Mouse (Mus musculus): ENCODE measurements around the gene Drd3.

Gene Drd3

DNA sequence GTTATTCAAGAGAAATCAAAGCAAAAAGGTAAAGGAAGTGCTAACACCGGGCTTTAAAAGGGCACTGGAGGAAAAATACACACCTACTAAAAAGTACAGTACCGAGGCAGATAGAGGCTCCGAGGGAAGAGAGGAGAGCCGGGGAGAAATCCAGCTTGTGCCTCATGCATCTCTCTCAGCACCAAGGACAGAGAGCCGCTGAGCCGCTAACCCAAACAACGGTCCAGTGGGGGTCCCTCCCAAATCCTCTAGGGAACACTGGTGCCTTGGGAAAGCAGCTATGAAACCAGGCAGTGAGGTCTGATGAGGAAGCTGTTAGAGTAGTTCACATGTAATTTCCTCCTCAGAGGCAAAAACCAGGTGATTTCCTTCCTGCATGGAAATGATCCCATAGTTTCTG, at the start of gene Drd3:
TSS of gene Drd3 (plus strand) at position 276 of the 400 bp plus-strand sequence.
- peak; percentile 15 for DNase-seq

DNA sequence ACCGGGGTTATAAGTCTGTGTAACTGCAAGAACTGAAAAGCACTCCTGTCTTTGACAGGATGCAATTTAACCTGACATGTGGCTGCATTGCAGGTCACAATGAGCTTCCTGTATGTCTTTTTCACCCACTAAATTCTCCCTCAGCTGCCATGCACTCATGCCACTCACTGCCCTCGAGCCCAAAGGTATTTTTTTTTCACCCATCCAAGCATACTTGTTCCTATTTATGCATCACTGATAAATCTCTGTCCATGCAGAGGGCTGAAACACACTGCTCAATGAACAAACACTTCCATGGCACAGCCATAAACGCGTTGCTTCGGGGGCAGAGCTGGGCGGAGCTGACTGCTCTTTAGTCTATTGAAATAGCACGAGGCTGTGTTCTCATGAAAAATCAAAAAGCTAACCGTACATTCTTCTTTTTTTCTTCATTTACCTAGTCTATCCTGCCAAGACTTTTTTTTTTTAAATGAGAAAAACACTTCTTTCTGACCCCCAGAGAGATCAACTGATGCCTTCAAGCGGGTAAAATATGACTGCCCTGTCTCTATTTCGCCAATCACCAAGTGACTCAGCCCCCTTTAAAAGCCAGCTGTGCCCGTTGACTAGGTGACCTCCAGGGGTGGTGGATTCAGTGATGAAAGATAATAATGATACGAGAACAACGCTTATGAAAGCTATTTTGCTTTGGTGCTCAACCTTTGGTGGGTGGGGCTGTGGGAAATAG, 45.3 kb upstream of the Drd3 start:
- DNase-seq, result no peak

DNA sequence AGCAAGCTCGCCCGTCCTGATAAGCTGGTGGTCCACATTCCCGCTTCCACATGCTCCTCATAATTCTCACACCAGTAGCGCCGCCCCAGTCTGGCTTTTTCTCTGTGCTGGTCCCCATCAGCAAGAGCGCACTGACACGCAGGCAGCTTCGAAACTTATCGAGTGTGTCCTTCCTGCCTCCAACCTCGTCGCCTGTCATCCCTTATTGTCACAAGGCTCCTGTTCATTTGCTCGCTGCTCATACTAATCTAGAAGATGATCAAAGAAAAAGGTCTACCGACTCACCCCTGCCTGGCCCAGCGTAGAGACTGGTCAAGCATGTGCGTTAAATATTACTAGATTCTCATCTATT, 44.8 kb upstream of the Drd3 start:
- DNase-seq, result no peak

DNA sequence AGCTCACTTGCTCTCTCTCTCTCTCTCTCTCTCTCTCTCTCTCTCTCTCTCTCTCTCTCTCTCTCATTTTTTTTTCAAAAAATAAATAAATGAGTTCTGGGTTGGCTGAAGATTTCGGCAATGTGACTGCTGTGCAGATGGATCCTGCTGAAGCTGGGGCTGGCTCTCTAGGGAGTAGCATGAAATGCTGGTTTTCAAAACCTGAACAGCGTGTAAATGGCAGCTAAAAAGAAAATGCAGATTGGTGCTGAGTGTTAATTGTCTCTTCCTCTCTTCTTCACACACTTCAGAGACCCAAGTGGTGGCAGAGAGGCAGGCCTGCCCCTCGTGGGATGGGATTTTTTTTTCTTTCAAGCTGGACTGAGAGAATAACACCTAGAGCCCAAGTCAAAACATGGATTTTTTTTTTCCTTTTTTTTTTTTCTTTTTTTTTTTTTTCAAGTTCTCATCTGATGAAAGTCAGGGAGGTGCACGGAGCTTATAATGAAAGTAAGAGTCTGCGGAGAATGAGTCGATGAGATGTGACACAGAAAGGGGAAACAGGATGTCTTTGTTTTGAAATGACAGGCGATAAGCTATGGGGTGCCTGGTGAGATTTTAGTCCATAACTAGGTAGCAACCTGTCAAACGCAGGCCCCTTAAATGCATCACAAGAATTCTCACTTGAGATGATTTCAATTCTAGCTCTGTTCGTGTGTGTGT, 44.2 kb upstream of the Drd3 start:
- no peak for DNase-seq

DNA sequence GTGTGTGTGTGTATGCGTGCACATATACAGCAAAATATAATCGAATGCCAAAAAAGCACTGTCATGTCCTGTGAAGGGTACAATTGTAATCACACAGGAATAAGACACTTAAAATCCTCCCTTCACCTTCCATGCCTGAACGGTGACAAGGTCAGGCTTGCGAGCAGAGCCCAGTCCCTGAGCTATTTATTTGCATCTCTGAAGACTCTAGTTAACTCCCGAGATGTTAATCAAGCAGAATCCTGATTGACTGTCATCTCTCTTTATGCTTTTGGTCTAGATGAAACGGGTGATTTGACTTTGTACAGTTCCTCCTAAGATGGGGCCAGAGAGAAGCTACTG, 43.7 kb upstream of the Drd3 start:
- no peak for DNase-seq

DNA sequence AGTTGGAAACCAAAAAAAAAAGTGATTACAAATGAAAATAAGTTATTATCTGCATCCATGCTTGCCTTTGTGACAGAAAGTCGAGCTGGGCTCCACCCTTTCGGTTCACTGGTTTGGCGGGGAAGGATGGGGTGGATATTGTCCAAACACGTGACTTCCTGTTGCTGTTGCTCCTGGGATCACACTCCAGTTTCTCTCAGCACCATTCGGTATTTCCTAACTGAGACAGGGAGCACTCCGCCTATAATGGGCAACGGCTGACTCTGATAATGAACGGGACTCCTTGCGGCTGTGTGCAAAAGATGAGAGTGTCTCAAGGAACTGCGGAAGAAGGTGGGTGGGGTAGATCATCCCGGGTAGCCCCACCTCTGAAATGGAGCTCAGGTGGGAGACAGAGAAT, 43.2 kb upstream of the Drd3 start:
- peak; percentile 10 for DNase-seq

DNA sequence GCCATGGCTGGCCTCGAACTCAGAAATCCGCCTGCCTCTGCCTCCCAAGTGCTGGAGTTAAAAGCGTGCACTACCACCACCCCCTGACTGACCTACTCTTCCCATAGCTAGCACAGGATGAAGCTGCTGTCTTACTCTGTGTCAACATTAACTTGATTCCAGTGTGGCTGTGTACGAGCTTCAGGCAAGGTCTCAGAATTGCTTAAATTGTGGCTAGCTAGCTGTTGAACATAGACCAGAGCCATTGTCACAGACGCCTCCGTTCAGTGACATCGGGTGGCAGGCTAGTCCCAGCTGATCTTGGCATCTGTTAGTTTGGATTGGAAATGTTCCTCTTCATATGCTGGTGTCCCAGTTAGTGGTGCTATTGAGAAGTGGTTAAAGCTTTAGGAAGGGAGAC, 42.5 kb upstream of the Drd3 start:
- DNase-seq, result no peak

DNA sequence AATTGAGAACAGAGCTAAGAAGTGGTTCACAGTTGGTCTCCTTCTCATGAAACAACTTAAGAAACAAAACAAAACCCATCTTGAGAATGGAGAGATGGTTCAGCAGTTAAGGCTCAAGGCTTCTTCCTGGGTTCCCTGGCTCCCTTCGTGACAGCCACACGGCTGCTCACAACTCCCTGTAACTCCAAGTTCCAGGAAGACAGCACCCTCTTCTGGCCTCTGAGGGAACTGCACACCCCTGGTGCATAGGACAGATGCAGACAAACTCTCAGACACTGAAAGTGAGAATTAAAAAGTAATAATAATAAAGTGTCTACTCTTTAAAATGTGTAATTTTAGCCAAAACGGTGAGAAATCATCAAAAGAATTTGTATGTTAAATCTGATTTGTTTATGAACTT, 29.4 kb upstream of the Drd3 start:
- DNase-seq, result no peak

DNA sequence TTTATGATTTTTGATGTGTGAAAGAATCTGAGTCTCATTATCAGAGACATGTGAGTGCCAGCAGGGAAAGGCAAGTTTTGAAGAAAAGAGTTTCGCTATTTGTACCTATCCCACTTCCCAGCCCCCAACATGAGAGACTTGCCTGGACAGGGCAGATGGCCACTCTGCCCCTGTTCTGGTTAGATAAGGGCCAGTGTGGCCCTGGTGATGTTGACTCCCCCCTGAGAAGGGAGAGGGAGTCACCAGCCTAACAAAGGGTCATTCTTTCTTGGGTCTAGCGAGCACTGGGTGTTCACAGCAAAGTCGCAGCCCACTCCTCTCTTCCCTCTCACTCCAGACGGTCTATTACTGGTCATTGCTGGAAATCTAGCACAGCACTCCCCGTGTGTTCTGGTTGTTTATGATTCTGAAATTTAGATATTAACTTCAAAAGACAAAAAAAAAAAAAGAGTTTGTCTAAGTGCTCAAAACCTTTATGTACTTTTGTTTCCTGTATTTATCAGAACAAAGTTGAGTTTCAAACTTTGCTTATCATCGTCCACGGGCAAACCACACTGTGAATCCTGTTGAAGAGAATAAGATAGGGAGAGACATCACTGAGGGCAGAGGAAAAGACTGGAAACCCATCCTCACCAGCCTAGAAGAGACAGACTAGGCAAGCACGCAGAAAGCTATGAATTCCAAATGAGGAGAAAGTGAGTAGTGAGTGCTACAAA, 24.2 kb upstream of the Drd3 start:
- no peak for DNase-seq

DNA sequence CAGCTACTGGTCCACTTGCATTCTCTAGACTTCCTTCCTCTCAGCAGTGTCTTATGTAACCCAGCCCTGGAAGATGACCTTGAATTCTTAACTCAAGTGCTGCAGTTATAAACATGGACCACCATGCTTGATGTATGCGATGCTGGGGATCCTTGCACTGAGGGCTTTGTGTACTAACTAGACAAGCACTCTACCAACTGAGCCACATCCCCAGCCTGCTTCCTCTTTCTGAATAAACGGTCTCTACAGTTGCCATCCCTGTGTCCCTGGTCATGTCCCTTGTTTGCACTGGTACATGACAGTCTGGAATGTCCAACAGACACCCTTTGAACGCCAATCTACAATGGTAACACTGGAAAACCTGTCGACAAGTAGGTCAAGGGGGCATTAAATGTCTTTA, 23.5 kb upstream of the Drd3 start:
- DNase-seq, result no peak

DNA sequence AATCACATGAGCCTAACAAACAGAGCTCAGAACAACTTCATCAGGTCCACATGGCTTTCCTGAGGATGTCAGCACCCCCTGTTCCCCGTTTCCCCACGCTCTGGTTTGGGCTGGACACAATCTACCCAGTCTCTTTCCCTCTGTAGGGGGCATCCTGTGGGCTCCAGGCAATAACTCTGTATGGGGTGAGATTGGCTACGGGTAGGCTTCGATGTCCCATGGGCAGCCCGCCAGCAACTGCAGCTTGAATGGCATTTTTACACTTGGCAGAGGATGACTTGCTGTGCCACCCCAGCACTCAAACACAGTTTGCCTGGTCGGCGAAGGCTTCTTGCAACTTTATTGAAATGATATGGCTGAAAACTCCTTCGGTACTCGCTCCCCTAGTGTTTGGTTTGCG, 21.3 kb upstream of the Drd3 start:
- no peak for DNase-seq

DNA sequence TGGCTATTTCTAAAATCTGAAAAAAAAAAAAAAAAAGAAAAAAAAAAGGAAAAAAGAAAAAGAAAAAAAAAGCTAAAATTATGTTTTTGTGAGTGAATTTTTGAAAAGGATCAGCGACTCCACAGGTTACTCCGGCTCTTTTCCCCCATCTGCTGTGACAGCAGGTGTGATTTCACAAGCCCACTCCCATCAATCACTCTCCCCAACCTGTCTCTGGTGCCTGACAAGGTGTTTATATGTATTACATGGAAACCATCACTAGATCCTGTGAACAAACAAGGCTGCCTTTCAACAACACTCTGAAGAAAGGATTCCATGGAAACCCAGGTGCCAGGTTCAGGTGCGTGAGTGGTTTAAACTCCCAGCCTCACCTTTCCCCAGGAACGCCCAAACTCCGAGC, 20.9 kb upstream of the Drd3 start:
- no peak for DNase-seq

DNA sequence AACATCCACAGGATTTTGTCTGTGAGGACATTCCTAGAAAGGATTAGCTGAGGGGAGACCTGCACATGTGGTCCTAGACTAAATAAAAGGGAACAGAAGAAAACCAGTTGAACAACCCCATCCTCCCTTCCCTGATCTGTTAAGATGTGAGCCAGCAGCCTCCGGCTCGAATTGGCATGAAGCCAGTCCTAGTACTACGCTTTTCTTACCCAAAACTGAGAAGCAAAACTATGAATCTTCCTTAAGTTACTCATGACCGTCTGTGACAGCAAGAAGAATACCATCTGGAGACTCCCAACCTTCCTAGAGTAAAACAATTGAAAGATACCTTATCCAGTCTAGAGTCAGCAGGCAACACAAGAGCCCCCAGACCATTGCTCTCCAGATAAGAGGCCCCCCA, 15.9 kb upstream of the Drd3 start:
- DNase-seq, result no peak

DNA sequence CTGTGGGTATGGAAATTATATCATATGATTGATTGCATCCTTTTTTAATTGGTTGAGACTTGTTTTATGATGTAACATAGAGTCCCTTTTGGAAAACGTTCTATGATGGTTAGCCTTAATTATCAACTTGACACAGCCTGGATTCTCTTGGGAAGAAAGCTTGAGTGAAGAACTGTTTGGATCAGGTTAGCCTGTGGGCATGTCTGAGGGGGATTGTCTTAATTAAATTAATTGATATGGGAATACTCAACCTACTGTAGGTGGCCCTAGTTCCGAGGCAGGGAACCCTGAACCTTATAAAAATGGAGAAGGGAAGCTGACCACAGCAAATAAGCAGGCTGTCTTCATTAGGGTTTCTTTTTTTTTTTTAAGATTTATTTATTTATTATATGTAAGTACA, 12.9 kb upstream of the Drd3 start:
- DNase-seq, result no peak

DNA sequence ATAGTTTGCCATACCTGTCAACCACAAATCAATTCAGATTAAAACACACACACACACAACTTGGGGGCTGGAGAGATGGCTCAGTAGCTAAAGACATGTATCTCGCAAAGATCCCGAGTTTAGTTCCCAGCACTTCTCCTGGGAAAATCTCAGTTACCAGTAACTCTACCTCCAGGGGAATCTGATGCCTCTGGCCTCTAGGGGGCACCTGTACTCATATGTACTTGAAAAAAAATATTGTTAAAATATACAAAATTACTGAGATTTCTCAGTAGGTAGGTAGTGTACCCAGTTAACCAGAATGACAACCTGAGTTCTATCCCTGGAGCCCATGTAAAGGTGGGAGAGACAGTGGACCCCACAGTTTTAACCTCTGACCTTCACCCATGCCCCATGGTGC, 5.4 kb upstream of the Drd3 start:
- DNase-seq, result no peak

DNA sequence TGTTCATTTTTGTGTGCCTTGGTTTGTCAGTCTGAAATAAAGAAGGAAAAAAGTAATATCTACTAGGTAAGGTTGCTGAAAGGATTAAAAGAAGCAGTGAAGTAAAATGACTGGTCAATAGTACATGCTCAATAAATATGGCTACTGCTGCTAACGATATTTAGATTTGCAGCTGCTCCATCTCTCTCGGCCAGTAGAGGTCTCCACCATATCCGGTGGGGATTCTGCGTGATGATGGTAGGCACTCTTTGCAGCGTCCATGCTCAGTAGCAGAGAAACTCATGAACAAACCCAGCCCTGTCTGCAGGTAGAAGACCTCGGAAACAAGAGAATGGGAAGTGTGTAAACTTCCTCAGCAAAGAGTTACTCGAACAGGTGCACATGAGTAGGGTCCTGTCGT, 926 bp upstream of the Drd3 start:
- no peak for DNase-seq

DNA sequence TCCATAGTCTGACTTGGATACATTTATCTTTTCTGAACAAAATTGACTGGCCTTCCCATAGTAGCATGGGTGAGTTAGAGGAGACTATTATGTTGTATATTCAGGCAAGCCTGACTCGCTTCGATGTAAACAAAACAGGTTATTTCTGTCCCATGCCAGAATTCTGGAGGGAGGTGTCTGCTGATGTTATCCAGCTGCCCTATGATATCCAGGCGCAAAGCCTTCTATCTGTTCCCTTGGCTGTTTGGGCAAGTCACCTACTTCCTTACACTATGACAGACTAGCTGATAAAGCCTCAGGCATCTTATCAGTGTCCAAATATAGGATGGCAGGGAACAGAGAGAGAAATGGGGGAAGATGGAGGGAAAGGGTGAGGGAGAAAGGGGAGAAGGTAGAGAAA, 18.5 kb downstream of the Drd3 start:
- no peak for DNase-seq

DNA sequence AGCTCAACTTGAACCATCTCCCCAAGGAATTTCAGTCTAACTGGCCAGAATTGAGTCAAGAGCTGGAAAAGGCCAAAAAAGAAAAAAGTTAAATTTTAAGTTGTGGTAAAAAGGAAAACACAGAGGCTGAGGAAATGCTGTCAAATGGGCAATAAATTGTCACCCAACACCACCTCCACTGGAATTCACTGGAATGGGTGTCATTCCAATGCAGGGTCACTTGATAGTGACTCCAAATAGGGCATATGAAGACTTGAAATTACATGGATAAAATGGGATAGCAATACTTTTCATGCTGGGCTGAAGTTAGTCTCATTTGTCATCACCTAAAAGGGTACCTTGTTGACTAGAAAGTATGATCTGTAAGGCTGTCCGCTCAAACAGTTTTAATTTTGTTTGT, 18.9 kb downstream of the Drd3 start:
- DNase-seq, result no peak

DNA sequence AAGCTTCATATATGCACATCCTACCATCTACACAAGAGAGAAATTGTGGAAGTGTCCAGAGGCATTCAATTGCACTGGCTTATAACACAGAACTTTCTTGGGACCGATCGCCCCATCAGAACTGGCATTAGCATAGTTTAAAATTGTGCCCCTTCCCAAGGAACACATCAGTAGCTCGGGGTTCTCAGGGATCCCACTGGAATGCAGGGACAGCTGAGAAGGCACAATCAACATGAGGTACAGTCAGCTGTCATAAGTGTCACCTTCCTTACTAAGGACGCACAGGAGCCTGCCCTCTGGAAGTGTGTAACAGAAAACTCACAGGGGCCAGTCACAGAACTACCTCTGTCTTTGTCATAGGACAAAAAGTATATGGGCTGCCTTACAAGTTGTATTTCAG, 19.7 kb downstream of the Drd3 start:
- DNase-seq, result no peak

DNA sequence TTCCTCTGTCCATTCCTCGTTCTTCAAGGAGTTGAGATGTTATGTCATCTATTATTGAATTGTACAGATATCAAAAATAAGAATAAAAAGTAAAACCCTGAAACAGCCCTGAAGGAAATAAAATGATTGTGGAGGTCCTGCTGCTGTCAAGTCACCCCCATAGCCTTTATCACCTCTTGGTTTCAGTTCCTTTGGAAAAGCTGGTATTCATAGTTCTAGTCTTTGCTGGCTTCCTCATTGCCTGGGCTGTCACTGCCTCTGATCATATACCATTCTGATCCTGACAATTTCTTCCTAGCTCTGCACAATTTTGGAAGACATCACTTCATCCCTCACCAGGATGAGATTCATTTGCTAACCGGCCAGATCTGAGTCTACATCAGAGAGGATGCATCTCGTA, 23.1 kb downstream of the Drd3 start:
- DNase-seq, result no peak

DNA sequence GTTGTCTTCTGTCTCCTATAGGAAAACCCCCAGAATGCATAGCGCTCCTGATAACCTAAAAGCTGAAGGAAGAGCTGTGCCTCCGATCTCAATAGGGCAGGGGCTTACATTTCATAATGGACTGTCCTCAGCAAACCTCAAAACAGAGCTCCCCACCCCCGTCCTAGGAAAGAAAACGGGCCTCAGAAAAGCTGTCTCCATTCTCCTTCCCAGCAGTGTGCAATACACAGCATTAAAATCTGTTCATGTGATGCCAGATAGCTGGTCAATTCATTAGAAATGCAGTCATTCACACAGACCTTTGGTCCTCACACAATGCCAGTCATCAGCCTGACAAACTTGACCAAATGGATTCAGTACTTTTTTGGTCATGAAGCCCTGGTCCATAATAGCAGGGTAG, 45.7 kb downstream of the Drd3 start:
- no peak for DNase-seq

DNA sequence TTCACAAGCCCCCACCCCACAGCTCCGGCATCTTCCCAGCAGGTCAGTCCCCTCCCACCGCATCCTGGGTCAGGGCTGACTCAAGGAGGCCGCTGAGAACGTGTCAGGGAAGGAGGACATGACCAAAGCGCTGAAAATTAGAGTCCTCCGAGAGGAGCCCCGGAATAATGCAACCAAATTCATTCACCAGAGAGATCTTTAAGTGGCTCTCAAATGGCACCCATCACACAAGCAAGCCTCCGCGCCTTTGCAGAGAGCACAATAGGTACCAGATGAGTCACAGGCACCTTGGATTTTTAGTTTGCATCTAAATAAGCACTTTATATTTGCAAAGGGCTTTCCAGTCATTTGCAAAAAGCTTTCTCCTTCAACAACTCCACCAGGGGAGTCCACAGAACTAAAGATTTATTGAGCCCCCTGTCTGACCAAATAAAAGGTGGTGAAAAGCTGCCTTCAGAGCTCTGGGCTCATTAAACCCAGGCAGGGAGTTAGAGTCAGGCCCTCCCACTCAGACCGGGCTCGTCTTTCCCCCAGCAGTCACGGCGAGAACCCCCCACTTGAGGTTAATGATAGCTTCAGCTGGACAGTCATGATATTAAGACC, 46.4 kb downstream of the Drd3 start:
- DNase-seq, result no peak

DNA sequence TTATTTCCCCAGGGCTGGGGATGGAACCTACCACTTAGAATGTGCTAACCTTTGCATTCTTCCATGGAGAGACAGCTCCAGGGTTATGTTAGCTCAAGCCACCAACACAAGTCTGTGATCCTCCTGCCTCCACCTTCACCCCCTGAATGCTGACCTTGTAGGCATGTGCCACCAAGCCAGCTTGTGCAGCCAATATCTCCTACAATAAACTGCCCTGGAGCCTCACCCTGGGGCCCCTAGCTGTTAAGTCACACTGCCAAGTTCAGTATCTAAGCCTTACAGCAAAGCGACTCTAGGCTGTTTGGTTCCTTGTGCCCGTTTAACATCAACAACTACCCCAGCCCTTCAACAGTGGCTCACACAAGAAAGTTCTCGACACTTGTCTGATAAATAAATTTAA, 47.3 kb downstream of the Drd3 start:
- no peak for DNase-seq

DNA sequence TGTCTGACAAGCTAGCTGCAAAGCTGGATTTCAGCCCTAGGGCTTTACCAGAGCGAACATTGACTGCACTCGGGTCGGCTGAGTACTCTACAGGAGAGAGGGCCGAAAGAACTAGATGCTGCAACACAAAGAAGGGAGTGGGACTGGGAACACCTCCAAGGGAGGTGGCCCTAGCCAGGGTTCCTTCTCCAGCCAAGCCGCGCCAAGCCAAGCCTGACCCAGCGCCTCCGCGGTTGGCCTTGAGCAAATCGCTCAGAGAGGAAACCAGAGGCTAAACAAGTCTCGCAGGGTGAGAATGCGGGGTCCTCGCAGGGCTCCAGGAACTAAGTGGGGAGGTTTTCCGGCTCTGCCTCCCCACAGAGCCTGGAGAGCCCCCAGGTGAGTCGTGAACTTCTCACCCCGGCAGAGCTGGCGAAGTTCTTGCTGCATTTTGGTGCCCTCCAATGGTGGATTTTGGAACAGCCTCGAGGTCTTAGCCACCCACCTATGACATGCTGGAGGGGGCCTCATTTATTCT, 48.0 kb downstream of the Drd3 start:
- peak; percentile 69 for DNase-seq

Measured in kidney, postnatal 14 days (tissue).